Mouse (Mus musculus): ENCODE measurements around the gene Taf1c.

Taf1c gene

DNA sequence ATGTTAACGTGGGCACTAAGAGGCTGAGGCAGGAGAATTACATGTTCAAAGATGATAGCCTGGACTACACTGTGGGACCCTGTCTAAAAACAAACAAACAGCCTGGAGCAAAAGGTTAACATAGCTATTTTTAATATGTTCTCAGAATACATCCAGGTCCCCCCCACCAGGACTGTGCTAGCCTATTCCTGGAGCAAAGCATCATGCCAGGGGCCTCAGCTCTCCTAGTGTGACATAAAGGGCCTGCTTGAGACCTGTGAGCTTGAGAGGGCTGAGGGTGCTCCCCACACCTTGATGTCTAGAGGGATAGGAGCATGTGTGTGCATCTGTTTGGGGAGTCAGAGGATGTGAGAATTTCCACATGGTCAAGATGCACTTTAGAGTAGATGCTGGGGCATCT is 18.7 kb upstream of the Taf1c start:
- in situ Hi-C loops (cut with MseI, MboI): no loop called here

DNA sequence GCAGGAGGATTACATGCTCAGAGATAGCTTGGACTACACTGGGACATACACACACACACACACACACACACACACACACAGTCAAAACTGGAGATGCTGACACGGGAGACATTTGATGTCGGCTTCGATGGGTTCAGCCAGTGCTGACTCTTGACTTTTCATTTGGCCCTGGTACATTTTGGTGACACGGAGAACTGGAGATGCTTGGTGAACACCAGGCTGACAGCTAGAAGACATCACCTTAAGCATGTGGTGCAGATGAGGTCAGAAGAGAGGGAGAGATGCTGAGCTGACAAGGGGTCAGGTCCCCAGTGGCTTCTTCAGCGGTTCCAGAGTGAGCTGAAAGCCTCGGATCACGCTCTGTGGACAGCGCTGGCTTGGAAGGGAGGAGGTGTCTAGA is 18.0 kb upstream of the Taf1c start:
- in situ Hi-C loops (cut with MseI, MboI): no loop called here

DNA sequence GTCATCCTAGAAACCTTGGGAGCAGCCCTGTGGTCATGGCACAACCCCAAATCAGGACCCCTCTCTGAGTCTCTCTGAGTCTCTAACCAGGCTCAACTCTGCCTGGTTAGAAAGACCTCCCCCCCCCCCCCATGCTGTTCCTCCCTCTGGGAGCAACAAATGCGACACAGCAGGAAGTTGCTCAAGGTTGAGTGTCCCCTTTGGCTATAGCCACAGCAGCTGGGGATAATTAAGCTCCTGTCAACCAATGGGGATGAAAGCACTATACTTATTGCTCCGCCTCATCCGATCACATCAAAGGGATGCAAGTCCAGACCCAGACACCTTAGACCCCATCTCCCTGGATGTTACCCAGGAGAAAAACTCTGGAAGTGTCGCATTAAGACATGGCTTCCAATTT is 17.5 kb upstream of the Taf1c start:
- in situ Hi-C loops (cut with MseI, MboI): no loop called here

DNA sequence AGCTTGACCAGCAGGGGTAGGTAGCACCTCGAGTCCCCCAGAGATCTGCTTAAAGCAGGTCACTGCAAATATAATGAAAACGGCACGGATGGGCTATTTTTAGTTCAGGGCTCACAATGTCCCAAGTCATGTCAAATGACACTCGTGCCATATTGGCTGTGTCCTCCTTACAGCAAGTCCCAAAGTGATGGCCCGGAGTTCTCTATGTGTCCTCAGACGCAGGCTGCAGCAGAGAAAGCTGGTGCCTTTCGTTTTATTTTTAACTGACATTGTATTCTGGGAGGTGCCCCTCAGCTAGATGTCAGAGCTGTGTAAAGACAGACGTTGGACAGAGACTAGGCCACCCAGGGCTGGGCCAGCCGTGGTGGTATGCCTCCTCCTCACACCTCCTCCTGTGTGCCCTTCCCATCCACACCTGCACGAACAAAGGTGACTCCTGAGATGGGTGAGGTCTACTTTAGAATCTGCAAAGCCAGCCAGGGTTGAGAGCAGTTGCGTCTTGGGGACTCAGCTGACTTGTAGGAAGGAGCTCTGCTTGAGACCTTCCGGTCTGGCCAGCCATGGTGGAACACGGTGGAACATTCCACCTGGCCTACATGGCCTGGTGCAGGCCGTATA is 15.9 kb upstream of the Taf1c start:
- in situ Hi-C loops (cut with MseI, MboI): no loop called here

- in situ Hi-C loops (cut with MseI, MboI): no loop called here
Measured at GRCm38 (mm10) chr8:119620116-119620840, 15.3 kb upstream of the Taf1c start.

- in situ Hi-C loops (cut with MseI, MboI): no loop called here
Measured at GRCm38 (mm10) chr8:119618887-119619286, 13.9 kb upstream of the Taf1c start.

GRCm38 (mm10) chr8:119617586-119617985 is 12.6 kb upstream of the Taf1c start:
- in situ Hi-C loops (cut with MseI, MboI): no loop called here

DNA sequence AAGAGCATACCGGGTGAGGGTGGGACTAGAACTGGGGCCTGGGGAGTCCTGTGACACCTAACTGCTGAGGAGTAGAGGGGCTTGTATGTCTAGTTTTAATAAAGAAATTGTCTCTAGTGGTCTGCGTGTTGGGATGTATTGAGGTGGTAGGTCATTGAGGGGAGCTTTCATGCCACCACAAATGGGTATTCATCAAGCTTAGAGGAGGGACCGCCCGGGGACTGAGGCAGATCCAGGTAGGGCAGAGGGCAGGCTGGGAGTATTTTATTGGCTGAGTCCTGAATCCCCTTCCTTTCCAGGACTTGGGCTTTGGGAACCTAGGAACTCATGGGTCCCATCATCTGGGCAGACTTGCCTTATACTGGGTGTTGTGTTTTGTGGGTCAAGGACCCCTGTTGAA is 11.8 kb upstream of the Taf1c start:
- in situ Hi-C loops (cut with MseI, MboI): no loop called here

DNA sequence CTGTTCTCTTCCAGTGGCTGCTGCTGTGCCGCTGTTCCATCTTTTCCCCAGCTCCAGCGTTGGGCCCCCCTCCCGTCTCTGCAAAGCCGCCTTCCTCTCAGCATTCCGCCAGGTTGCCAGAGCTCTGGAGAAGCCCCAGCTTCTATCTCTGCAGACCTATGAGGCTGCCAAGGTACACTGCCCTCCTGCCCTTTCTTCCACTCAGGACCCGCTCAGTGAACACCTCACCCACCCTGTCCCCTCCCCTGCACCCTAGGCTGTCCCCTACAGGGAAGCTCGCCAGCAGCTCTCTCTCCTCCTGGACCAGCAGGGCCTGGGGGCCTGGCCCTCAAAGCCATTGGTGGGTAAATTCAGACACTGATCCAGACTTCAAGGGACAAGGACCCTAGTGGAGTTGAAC is 11.3 kb upstream of the Taf1c start:
- in situ Hi-C loops (cut with MseI, MboI): no loop called here

- in situ Hi-C loops (cut with MseI, MboI): no loop called here
Measured at GRCm38 (mm10) chr8:119615096-119615495, 10.1 kb upstream of the Taf1c start.

DNA sequence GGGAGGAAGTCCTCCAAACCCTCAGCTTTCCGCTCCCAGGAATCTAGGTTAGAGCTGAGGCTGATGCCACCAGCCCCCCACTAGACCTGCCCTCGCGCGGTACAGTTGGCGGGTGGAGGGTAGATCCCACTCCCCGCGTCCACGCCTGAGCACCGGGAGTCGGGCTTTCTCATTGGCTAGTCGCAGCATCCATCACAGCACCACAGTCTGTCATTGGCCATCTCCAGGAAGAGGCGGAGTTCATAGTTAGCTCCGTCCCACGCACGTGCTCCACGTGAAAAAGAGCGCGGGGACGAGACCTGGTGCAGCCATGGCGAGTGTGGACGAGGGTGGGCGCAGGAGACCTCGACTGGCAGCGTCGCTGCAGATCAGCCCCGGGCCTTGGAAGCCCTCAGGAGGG is 7.4 kb upstream of the Taf1c start, which contains the start of gene Adad2:
Gene Adad2, plus strand, starts transcription at position 277 of the 400 bp plus-strand sequence.
- in situ Hi-C loops (cut with MseI, MboI): no loop called here

GRCm38 (mm10) chr8:119606224-119606623 is 1.2 kb upstream of the Taf1c start:
- in situ Hi-C loops (cut with MseI, MboI): no loop called here

DNA sequence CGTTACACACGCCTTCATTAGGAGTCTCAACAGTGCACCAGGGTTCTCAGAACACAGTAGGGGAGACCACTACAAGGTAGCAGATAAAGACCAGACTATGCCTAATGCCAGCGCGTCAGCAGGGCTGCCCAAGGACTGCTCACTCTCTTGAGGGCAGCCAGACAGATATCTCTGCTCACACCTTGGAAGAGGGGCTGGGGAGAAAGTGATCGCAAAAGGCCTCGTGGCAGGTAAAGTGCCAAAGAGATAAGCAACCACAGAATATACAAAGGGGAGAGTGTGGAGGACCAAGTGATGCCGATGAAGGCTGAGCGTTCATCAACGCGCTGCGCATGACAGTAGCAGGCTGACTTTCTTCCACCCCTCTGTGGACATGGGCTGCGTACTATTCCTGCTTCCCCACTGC is 621 bp downstream of the Taf1c start:
- in situ Hi-C loops (cut with MseI, MboI): no loop called here

GRCm38 (mm10) chr8:119603771-119604170 is 1.3 kb downstream of the Taf1c start:
- in situ Hi-C loops (cut with MseI, MboI): no loop called here

GRCm38 (mm10) chr8:119591456-119591855 is 13.6 kb downstream of the Taf1c start:
- in situ Hi-C loops (cut with MseI, MboI): no loop called here

GRCm38 (mm10) chr8:119590348-119590747 is 14.7 kb downstream of the Taf1c start:
- in situ Hi-C loops (cut with MseI, MboI): no loop called here

DNA sequence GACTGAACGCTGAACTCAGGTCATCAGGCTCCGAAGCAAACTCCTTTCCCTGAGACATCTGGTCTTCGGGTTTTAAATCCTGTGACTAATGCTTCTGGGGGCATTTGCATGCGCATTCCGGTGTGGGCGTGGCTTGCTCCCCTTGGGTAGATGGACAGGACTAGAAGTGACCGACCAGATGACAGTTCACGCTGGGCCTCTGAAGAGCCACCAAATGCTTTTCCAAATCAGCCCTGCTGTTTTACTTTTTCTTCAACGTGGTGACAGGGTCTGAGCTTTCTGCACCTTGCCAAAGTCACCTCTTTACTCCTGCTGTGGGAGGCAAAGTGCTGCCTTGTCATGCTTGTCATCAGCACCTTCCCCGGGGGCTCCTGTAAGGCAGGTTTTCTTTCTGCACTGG is 16.2 kb downstream of the Taf1c start:
- in situ Hi-C loops (cut with MseI, MboI): no loop called here

DNA sequence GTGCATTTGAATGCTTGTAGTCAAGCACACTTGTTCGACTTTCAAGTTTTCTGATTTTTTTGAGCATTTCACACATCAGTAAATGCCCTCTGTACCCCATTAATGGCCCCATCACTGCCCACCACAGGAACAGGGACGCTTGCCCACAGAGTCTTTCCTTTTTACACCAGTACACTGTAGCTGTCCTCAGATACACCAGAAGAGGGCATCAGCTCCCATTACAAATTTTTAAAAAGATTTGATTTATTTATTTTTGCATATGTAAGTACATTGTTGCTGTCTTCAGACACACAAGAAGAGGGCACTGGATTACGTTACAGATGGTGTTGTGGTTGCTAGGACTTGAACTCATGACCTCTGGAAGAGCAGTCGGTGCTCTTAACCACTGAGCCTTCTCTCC is 16.7 kb downstream of the Taf1c start:
- in situ Hi-C loops (cut with MseI, MboI): no loop called here

- in situ Hi-C loops (cut with MseI, MboI): no loop called here
Measured at GRCm38 (mm10) chr8:119585901-119586300, 19.1 kb downstream of the Taf1c start.

GRCm38 (mm10) chr8:119580441-119581161 is 24.4 kb downstream of the Taf1c start:
- in situ Hi-C loops (cut with MseI, MboI): no loop called here

- in situ Hi-C loops (cut with MseI, MboI): no loop called here
Measured at GRCm38 (mm10) chr8:119579096-119579495, 25.9 kb downstream of the Taf1c start.

DNA sequence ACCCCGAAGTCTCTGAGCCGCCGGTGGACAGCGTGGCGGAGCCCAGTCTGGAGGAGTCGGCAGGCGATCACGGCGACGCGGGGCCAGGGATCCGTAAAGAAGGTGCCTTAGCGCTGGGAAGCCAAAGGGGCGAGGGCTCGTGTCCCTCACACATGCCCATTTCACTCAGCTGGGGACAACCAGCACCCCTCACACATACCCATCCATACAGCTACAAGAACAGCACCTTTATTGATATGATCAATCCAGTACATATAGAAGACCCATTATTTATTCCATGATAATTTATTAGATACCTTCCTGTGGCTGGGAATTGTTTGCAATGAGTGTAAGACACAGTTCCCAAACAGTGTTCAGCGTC is 29.7 kb downstream of the Taf1c start:
- in situ Hi-C loops (cut with MseI, MboI): no loop called here

Measured in mouse trophoblast stem cell (cell line).